In the genomic region with DNA sequence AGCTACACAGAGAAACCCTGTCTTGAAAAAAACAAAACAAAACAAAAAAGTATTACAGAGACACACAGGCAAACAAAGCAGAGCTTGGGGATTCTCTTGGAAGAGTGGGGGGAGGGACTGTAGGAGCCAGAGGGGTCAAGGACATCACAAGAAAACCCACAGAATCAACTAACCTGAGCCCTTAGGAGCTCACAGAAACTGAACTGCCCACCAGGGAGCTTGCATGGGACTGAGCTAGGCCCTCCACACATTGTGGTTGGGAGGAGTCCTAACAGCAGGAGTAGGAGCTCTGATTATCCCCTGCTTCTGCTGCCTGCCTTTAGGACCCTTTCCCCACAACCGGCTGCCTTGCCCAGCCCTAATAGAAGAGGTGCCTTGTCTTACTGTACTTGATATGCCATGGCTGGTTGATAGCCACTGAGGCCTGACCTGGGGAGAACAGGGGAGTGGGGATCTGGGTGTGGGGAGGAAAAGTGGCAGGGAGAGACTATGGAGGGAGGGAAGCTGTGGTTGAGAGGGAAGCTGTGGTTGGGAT, we compare ENCODE assay signal across 21 mouse cellular contexts. TPM values are rescaled to one million over a fixed set of nuclear protein-coding genes. Genes with fewer than 3 reads are reported as not detected.
DNase-seq lines count a peak whose midpoint lies in the region; ATAC-seq and TF ChIP-seq lines count a peak whose summit lies in the region.
"Had no signal": no experiment of that assay in that cellular context is flagged by ENCODE, and none has a peak within 500 bp of the region (broad histone marks: within the 10 kb centered on the region; RNA-seq: fewer than 3 reads in every experiment).

No protein-coding gene starts in this region.

- no peak overlapping the region for H3K27ac ChIP-seq in forebrain, embryonic 11.5 days (ENCODE audit: low read depth, low read length)
- no peak overlapping the region for H3K27ac ChIP-seq in forebrain, embryonic 13.5 days
- H3K27ac ChIP-seq in midbrain, embryonic 10.5 days (replicated peaks): peak overlapping the region; percentile 71
- no peak overlapping the region for H3K27ac ChIP-seq in midbrain, embryonic 14.5 days (replicated peaks; ENCODE audit: low read depth, low read length)
- H3K27ac ChIP-seq in ES-Bruce4 (ENCODE audit: insufficient read depth, low read length): peak overlapping the region; percentile 76
- 0 out of 2 replicates have a peak overlapping the region, but pooled peaks have one; percentile 22 for H3K27ac ChIP-seq in embryonic facial prominence, embryonic 15.5 days (replicated peaks)
- H3K27ac ChIP-seq: limb, embryonic 13.5 days; liver, embryonic 14.5 days; lung, embryonic 15.5 days had no signal

- peaks cover 3% of the 10 kb centered on the region; the same call in 1 of the 2 replicates for H3K36me3 ChIP-seq in forebrain, embryonic 11.5 days (ENCODE audit: control insufficient read depth, insufficient read depth, low read length)
- H3K36me3 ChIP-seq in forebrain, embryonic 13.5 days (ENCODE audit: poor library complexity, severe bottlenecking): peaks cover 34% of the 10 kb centered on the region
- H3K36me3 ChIP-seq in midbrain, embryonic 10.5 days: peaks cover 26% of the 10 kb centered on the region
- H3K36me3 ChIP-seq in midbrain, embryonic 14.5 days (ENCODE audit: control insufficient read depth, insufficient read depth, low read length): peaks cover 20% of the 10 kb centered on the region; the same call in 1 of the 2 replicates
- H3K36me3 ChIP-seq in ES-Bruce4 (ENCODE audit: control insufficient read depth, insufficient read depth, low read length, poor library complexity, severe bottlenecking): peaks cover 16% of the 10 kb centered on the region
- H3K36me3 ChIP-seq in embryonic facial prominence, embryonic 15.5 days: peaks cover 19% of the 10 kb centered on the region

- WGBS in forebrain, embryonic 11.5 days: 26% methylated on average over 1 of the region's 1 CpGs
- 29% methylated on average over 1 of the region's 1 CpGs for WGBS in forebrain, embryonic 13.5 days
- WGBS in midbrain, embryonic 10.5 days: 17% methylated on average over 1 of the region's 1 CpGs
- 15% methylated on average over 1 of the region's 1 CpGs for WGBS in midbrain, embryonic 14.5 days
- 32% methylated on average over 1 of the region's 1 CpGs for WGBS in embryonic facial prominence, embryonic 15.5 days

- H3K9ac ChIP-seq in forebrain, embryonic 11.5 days (ENCODE audit: low read length): no peak overlapping the region
- no peak overlapping the region for H3K9ac ChIP-seq in forebrain, embryonic 13.5 days
- H3K9ac ChIP-seq in midbrain, embryonic 14.5 days (replicated peaks; ENCODE audit: low read length): no peak overlapping the region
- H3K9ac ChIP-seq in ES-Bruce4 (ENCODE audit: low read depth, poor library complexity, severe bottlenecking): no peak overlapping the region
- H3K9ac ChIP-seq in embryonic facial prominence, embryonic 15.5 days: no peak overlapping the region
- H3K9ac ChIP-seq: limb, embryonic 13.5 days; liver, embryonic 14.5 days; lung, embryonic 15.5 days had no signal

- TF ChIP-seq CTCF in ES-Bruce4 (IDR thresholded peaks at IDR 0.05; ENCODE audit: low read depth, low read length): no peak

- no peaks in the 10 kb centered on the region for H3K27me3 ChIP-seq in forebrain, embryonic 11.5 days (ENCODE audit: control insufficient read depth, insufficient read depth, low read length)
- H3K27me3 ChIP-seq in forebrain, embryonic 13.5 days: no peaks in the 10 kb centered on the region
- no peaks in the 10 kb centered on the region for H3K27me3 ChIP-seq in midbrain, embryonic 10.5 days (ENCODE audit: low read depth, poor library complexity, severe bottlenecking)
- no peaks in the 10 kb centered on the region for H3K27me3 ChIP-seq in midbrain, embryonic 14.5 days (ENCODE audit: control insufficient read depth, insufficient read depth, low read length)
- no peaks in the 10 kb centered on the region for H3K27me3 ChIP-seq in ES-Bruce4 (ENCODE audit: control insufficient read depth, insufficient read depth, low read length, poor library complexity, severe bottlenecking)
- no peaks in the 10 kb centered on the region for H3K27me3 ChIP-seq in embryonic facial prominence, embryonic 15.5 days
- H3K27me3 ChIP-seq: limb, embryonic 13.5 days; lung, embryonic 15.5 days; Patski had no signal

- no peak for ATAC-seq in forebrain, embryonic 11.5 days (replicated peaks; ENCODE audit: low FRiP score)
- ATAC-seq in forebrain, embryonic 13.5 days: no peak
- no peak for ATAC-seq in midbrain, embryonic 14.5 days (ENCODE audit: low FRiP score, low TSS enrichment)
- ATAC-seq in embryonic facial prominence, embryonic 15.5 days (ENCODE audit: insufficient number of reproducible peaks, low FRiP score, low TSS enrichment, low read depth): no peak
- ATAC-seq: hindbrain, embryonic 16.5 days; intestine, embryonic 16.5 days; Patski had no signal

- no peak for TF ChIP-seq EP300 in ES-Bruce4 (IDR thresholded peaks at IDR 0.05; ENCODE audit: insufficient read depth, low read depth, low read length)

- TF ChIP-seq POLR2A in ES-Bruce4 (IDR thresholded peaks at IDR 0.05; ENCODE audit: insufficient read depth, low read length): no peak

- DNase-seq in forebrain, embryonic 11.5 days (ENCODE audit: low spot score): peak; percentile 28
- DNase-seq in midbrain, embryonic 10.5 days (ENCODE audit: low spot score): no peak
- no peak for DNase-seq in midbrain, embryonic 14.5 days
- DNase-seq in liver: no peak
- DNase-seq in cerebellum, adult 18-20 months: no peak
- DNase-seq: adrenal gland, postnatal 14 days; cerebellum, postnatal 25 days; kidney, postnatal 4 days; lung, postnatal 4 days; right cerebral cortex, adult 18-20 months; thymus, postnatal 36 days had no signal

- H3K4me2 ChIP-seq in forebrain, embryonic 11.5 days (ENCODE audit: low read depth, low read length, severe bottlenecking): no peak overlapping the region
- H3K4me2 ChIP-seq in forebrain, embryonic 13.5 days: no peak overlapping the region
- no peak overlapping the region for H3K4me2 ChIP-seq in midbrain, embryonic 14.5 days (ENCODE audit: low read length)
- no peak overlapping the region for H3K4me2 ChIP-seq in embryonic facial prominence, embryonic 15.5 days (replicated peaks)
- H3K4me2 ChIP-seq: limb, embryonic 13.5 days; lung, embryonic 15.5 days had no signal

- peaks cover 3% of the 10 kb centered on the region; the same call in 1 of the 2 replicates for H3K4me1 ChIP-seq in forebrain, embryonic 11.5 days (replicated peaks; ENCODE audit: control insufficient read depth, insufficient read depth, low read length)
- H3K4me1 ChIP-seq in forebrain, embryonic 13.5 days: peaks cover 14% of the 10 kb centered on the region
- peaks cover 40% of the 10 kb centered on the region for H3K4me1 ChIP-seq in midbrain, embryonic 10.5 days
- peaks cover 14% of the 10 kb centered on the region; the same call in 1 of the 2 replicates for H3K4me1 ChIP-seq in midbrain, embryonic 14.5 days (ENCODE audit: control insufficient read depth, insufficient read depth, low read length)
- peaks cover 3% of the 10 kb centered on the region for H3K4me1 ChIP-seq in ES-Bruce4 (ENCODE audit: control insufficient read depth, insufficient read depth, low read length)
- H3K4me1 ChIP-seq in embryonic facial prominence, embryonic 15.5 days: peaks cover 5% of the 10 kb centered on the region

- H3K9me3 ChIP-seq in forebrain, embryonic 11.5 days (ENCODE audit: control insufficient read depth, low read length): no peaks in the 10 kb centered on the region
- H3K9me3 ChIP-seq in forebrain, embryonic 13.5 days (replicated peaks): no peaks in the 10 kb centered on the region
- H3K9me3 ChIP-seq in midbrain, embryonic 10.5 days (replicated peaks): no peaks in the 10 kb centered on the region
- H3K9me3 ChIP-seq in midbrain, embryonic 14.5 days (ENCODE audit: control insufficient read depth, low read length): no peaks in the 10 kb centered on the region
- H3K9me3 ChIP-seq in ES-Bruce4 (replicated peaks; ENCODE audit: control insufficient read depth, insufficient read depth, low read length, poor library complexity, severe bottlenecking): no peaks in the 10 kb centered on the region
- H3K9me3 ChIP-seq in embryonic facial prominence, embryonic 15.5 days (replicated peaks): no peaks in the 10 kb centered on the region
- H3K9me3 ChIP-seq: limb, embryonic 13.5 days; lung, embryonic 15.5 days had no signal

- H3K4me3 ChIP-seq in forebrain, embryonic 11.5 days (ENCODE audit: low read depth, low read length): no peak overlapping the region
- H3K4me3 ChIP-seq in forebrain, embryonic 13.5 days: no peak overlapping the region
- H3K4me3 ChIP-seq in midbrain, embryonic 10.5 days: 0 out of 2 replicates have a peak overlapping the region, but pooled peaks have one; percentile 5
- H3K4me3 ChIP-seq in midbrain, embryonic 14.5 days (replicated peaks; ENCODE audit: low read depth, low read length): no peak overlapping the region
- no peak overlapping the region for H3K4me3 ChIP-seq in ES-Bruce4 (ENCODE audit: low read depth, low read length)
- H3K4me3 ChIP-seq in embryonic facial prominence, embryonic 15.5 days (replicated peaks): no peak overlapping the region
- H3K4me3 ChIP-seq: limb, embryonic 13.5 days; lung, embryonic 15.5 days; myocyte had no signal

RNA-seq across cellular contexts. Expression of gene Mrpl51, which starts 4.0 kb away (rescaled TPM):
- polyA plus RNA-seq in forebrain, embryonic 11.5 days (2014; fragmentation: Nextera tagmentation; extraction: Ambion mirVana): 195 and 197 TPM in 2 replicates
- 193 and 202 TPM in 2 replicates for polyA plus RNA-seq in forebrain, embryonic 13.5 days (2015; fragmentation: Nextera tagmentation; extraction: Ambion mirVana)
- polyA plus RNA-seq in midbrain, embryonic 10.5 days (2016; fragmentation: Nextera tagmentation; extraction: Ambion mirVana): 211 and 231 TPM in 2 replicates
- 128 and 141 TPM in 2 replicates for polyA plus RNA-seq in midbrain, embryonic 14.5 days (2014; fragmentation: Nextera tagmentation; extraction: Ambion mirVana)
- 113 TPM in 2 replicates for polyA plus RNA-seq in ES-Bruce4 (2011; ENCODE audit: insufficient read depth, insufficient read length, low read depth, missing spikeins)
- 198 and 212 TPM in 2 replicates for polyA plus RNA-seq in embryonic facial prominence, embryonic 15.5 days (2015; fragmentation: Nextera tagmentation; extraction: Ambion mirVana)

RNA-seq across cellular contexts. Expression of gene Ncapd2, which starts 4.1 kb away (rescaled TPM):
- 225 and 271 TPM in 2 replicates for polyA plus RNA-seq in forebrain, embryonic 11.5 days (2014; fragmentation: Nextera tagmentation; extraction: Ambion mirVana)
- polyA plus RNA-seq in forebrain, embryonic 13.5 days (2015; fragmentation: Nextera tagmentation; extraction: Ambion mirVana): 146 and 153 TPM in 2 replicates
- 236 and 246 TPM in 2 replicates for polyA plus RNA-seq in midbrain, embryonic 10.5 days (2016; fragmentation: Nextera tagmentation; extraction: Ambion mirVana)
- 40.6 and 50.3 TPM in 2 replicates for polyA plus RNA-seq in midbrain, embryonic 14.5 days (2014; fragmentation: Nextera tagmentation; extraction: Ambion mirVana)
- polyA plus RNA-seq in ES-Bruce4 (2011; ENCODE audit: insufficient read depth, insufficient read length, low read depth, missing spikeins): 383 and 401 TPM in 2 replicates
- 97.2 and 98.7 TPM in 2 replicates for polyA plus RNA-seq in embryonic facial prominence, embryonic 15.5 days (2015; fragmentation: Nextera tagmentation; extraction: Ambion mirVana)

RNA-seq across cellular contexts. Expression of gene Vamp1, which starts 19.7 kb away (rescaled TPM):
- 1.9 and 2.1 TPM in 2 replicates for polyA plus RNA-seq in forebrain, embryonic 11.5 days (2014; fragmentation: Nextera tagmentation; extraction: Ambion mirVana)
- polyA plus RNA-seq in forebrain, embryonic 13.5 days (2015; fragmentation: Nextera tagmentation; extraction: Ambion mirVana): 5.4 and 6.3 TPM in 2 replicates
- 4.2 and 5.1 TPM in 2 replicates for polyA plus RNA-seq in midbrain, embryonic 10.5 days (2016; fragmentation: Nextera tagmentation; extraction: Ambion mirVana)
- polyA plus RNA-seq in midbrain, embryonic 14.5 days (2014; fragmentation: Nextera tagmentation; extraction: Ambion mirVana): 5.5 and 10.6 TPM in 2 replicates
- 9.4 and 14.3 TPM in 2 replicates for polyA plus RNA-seq in ES-Bruce4 (2011; ENCODE audit: insufficient read depth, insufficient read length, low read depth, missing spikeins)
- 5.2 and 5.8 TPM in 2 replicates for polyA plus RNA-seq in embryonic facial prominence, embryonic 15.5 days (2015; fragmentation: Nextera tagmentation; extraction: Ambion mirVana)

RNA-seq across cellular contexts. Expression of gene Gapdh, which starts 29.3 kb away (rescaled TPM):
- 2,700 and 2,872 TPM in 2 replicates for polyA plus RNA-seq in forebrain, embryonic 11.5 days (2014; fragmentation: Nextera tagmentation; extraction: Ambion mirVana)
- polyA plus RNA-seq in forebrain, embryonic 13.5 days (2015; fragmentation: Nextera tagmentation; extraction: Ambion mirVana): 1,974 and 2,008 TPM in 2 replicates
- 2,729 and 3,222 TPM in 2 replicates for polyA plus RNA-seq in midbrain, embryonic 10.5 days (2016; fragmentation: Nextera tagmentation; extraction: Ambion mirVana)
- polyA plus RNA-seq in midbrain, embryonic 14.5 days (2014; fragmentation: Nextera tagmentation; extraction: Ambion mirVana): 1,501 and 1,547 TPM in 2 replicates
- polyA plus RNA-seq in ES-Bruce4 (2011; ENCODE audit: insufficient read depth, insufficient read length, low read depth, missing spikeins): 933 and 990 TPM in 2 replicates
- 1,507 and 1,606 TPM in 2 replicates for polyA plus RNA-seq in embryonic facial prominence, embryonic 15.5 days (2015; fragmentation: Nextera tagmentation; extraction: Ambion mirVana)

RNA-seq across cellular contexts. Expression of gene Tapbpl, which starts 36.1 kb away (rescaled TPM):
- polyA plus RNA-seq in forebrain, embryonic 11.5 days (2014; fragmentation: Nextera tagmentation; extraction: Ambion mirVana): 1.1 and 1.8 TPM in 2 replicates
- polyA plus RNA-seq in forebrain, embryonic 13.5 days (2015; fragmentation: Nextera tagmentation; extraction: Ambion mirVana): 2.2 and 3.1 TPM in 2 replicates
- 1.5 and 2.0 TPM in 2 replicates for polyA plus RNA-seq in midbrain, embryonic 10.5 days (2016; fragmentation: Nextera tagmentation; extraction: Ambion mirVana)
- 3.0 and 3.3 TPM in 2 replicates for polyA plus RNA-seq in midbrain, embryonic 14.5 days (2014; fragmentation: Nextera tagmentation; extraction: Ambion mirVana)
- 2.1 and 3.9 TPM in 2 replicates for polyA plus RNA-seq in ES-Bruce4 (2011; ENCODE audit: insufficient read depth, insufficient read length, low read depth, missing spikeins)
- polyA plus RNA-seq in embryonic facial prominence, embryonic 15.5 days (2015; fragmentation: Nextera tagmentation; extraction: Ambion mirVana): 4.8 and 5.2 TPM in 2 replicates

Comparison
In these comparisons a context has a peak if more than half of its experiments do, and no peak if none do; other contexts are left out.
1. H3K27ac ChIP-seq: peak in midbrain, embryonic 10.5 days (single experiment), ES-Bruce4 (single experiment) and embryonic facial prominence, embryonic 15.5 days (single experiment); none in forebrain, embryonic 11.5 days (single experiment), forebrain, embryonic 13.5 days (single experiment) and midbrain, embryonic 14.5 days (single experiment).